Mouse (Mus musculus): ENCODE measurements around the gene Sec61a2.

Gene Sec61a2

DNA sequence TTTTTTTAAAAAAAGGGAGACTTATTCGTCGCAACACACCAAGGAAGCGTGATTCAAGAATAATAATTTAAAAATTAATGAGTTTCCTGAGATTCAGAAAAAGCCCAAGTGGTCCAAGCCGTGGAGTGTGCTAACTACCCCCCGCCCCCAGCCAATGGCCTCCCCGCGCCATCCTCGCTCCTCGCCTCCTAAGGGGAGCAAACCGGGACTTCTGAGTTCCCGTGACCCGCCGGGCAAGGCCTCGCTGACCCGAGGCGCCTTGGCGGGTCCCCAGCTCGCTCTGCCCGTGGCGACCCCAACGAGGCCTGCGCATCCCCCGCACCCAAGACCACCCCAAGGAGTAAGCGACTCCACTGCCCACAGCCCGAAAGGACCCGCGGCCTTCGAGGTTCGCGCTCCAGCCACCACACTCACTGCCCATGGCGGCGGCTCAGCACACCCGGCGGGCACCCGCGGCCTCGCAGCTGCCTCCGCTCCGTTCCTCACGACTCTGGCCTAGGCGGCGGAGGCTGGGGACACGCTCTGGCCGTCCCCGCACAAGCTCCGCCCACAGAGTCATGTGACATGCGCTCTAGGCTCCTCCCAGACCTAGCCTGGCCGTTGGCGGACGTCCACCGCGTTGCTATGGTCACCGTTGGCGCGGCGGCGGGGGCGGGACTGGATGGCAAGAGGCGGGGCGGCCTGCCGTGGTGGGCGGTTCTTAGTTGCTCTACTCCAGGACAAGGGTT lies at the start of gene Sec61a2:
TSS of gene Sec61a2 (minus strand) at position 590 of the 728 bp plus-strand sequence.
- peak; percentile 93 for DNase-seq (ENCODE audit: low read depth, low spot score)

DNA sequence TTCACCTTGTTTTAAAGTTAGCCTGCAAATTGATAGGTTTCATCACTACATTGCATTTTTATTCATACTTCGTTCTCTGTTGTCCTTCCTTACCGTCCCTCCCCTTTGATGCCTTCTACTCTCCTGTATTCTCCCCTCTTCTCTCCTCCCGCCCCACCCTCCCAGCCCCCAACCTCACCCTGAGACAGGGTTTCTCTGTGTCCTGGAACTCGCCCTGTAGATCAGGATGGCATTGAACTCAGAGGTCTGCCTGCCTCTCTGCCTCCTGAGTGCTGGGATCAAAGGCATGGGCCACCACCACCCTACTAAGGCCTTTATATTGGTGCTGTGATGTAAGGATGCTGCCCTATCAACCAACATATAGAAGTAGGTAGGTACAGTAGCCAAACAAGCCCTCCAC lies 47.8 kb upstream of the Sec61a2 start:
- no peak for DNase-seq (ENCODE audit: low read depth, low spot score)

GRCm38 (mm10) chr2:5942416-5943032 lies 47.3 kb upstream of the Sec61a2 start, which contains the start of gene Dhtkd1:
TSS of gene Dhtkd1 (minus strand) at chr2:5942792.
- peak; percentile 34 for DNase-seq (ENCODE audit: low read depth, low spot score)

- DNase-seq (ENCODE audit: low read depth, low spot score), result no peak
These were observed 46.7 kb upstream of the Sec61a2 start for GRCm38 (mm10) chr2:5941861-5942415.

DNA sequence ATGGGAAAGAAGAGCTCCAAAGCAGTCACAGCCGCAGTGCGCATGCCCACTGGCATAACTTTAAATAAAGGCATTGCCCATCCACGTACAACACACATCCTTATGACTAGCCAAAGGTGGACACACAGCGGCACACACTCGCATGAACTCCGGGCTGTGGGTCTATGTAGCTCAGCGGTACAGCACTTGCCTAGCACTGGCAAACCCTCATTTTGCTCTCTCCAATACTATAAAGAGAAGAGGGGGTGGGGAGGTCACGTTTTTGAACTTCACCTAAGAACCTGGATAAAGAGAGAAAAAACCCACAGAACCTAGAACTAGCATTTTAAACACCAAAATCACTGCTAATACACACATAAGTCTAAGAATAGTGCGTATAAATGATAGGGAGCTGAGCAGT lies 45.7 kb upstream of the Sec61a2 start:
- DNase-seq (ENCODE audit: low read depth, low spot score), result no peak

GRCm38 (mm10) chr2:5939911-5940310 lies 44.7 kb upstream of the Sec61a2 start:
- DNase-seq (ENCODE audit: low read depth, low spot score), result no peak

GRCm38 (mm10) chr2:5939319-5939718 lies 44.1 kb upstream of the Sec61a2 start:
- DNase-seq (ENCODE audit: low read depth, low spot score), result no peak

- no peak for DNase-seq (ENCODE audit: low read depth, low spot score)
These were observed 41.3 kb upstream of the Sec61a2 start for GRCm38 (mm10) chr2:5936550-5936949.

GRCm38 (mm10) chr2:5936068-5936467 lies 40.8 kb upstream of the Sec61a2 start:
- DNase-seq (ENCODE audit: low read depth, low spot score), result no peak

DNA sequence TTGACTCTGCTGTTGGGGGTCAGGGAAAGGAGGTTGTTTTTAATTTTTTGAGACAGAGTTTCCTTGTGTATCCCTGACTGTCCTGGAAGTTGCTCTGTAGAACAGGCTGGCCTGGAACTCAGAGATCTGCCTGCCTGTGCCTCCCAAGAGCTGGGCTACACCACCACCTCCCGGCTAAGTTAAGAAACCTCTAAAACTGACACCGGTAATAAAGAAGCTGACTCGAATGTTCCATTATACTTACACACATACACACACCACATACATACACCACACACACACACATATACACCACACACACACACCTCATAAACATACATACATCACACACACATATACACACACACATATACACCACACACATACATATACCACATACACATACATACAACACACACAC lies 39.7 kb upstream of the Sec61a2 start:
- DNase-seq (ENCODE audit: low read depth, low spot score), result no peak

GRCm38 (mm10) chr2:5931938-5932337 lies 36.7 kb upstream of the Sec61a2 start:
- DNase-seq (ENCODE audit: low read depth, low spot score), result no peak

GRCm38 (mm10) chr2:5930291-5931054 lies 35.2 kb upstream of the Sec61a2 start:
- DNase-seq (ENCODE audit: low read depth, low spot score), result no peak

GRCm38 (mm10) chr2:5929793-5930192 lies 34.6 kb upstream of the Sec61a2 start:
- no peak for DNase-seq (ENCODE audit: low read depth, low spot score)

GRCm38 (mm10) chr2:5927481-5927880 lies 32.2 kb upstream of the Sec61a2 start:
- no peak for DNase-seq (ENCODE audit: low read depth, low spot score)

DNA sequence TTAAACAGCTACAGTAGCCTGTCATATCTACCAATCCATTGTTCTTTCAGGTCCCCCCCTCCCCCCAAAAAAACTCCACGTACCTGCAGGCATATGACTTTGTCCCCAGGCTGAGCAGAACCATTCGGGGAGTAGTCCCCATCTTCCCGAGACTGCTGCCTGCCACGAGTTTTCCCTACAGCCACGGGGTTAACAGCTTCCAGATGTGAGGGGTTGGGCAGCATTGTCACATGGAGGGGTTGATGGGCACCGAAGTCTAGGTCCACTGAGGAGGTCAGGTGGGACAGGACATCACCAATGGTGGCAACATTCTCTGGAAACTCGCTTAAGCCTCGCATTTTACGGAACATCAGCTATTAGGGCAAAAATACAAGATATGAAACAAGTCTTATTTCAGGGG lies 28.6 kb upstream of the Sec61a2 start:
- no peak for DNase-seq (ENCODE audit: low read depth, low spot score)

DNA sequence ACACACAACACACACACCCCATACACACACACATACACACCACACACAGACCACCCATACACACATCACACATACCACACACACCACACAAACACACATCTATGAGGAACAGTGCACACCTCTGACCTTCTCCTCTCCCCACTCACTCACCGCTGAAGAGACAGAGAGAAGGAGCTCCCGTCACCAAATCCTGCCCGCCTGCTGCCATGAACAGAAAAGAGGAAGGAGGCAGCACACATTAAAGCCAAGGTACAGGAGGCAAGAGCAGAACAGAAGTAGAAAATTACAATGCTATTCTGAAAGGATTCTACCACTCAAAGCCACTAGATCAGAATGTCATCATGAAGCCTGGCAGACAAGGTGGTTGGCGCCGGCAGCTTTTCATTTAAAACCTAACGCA lies 27.6 kb upstream of the Sec61a2 start:
- no peak for DNase-seq (ENCODE audit: low read depth, low spot score)

DNA sequence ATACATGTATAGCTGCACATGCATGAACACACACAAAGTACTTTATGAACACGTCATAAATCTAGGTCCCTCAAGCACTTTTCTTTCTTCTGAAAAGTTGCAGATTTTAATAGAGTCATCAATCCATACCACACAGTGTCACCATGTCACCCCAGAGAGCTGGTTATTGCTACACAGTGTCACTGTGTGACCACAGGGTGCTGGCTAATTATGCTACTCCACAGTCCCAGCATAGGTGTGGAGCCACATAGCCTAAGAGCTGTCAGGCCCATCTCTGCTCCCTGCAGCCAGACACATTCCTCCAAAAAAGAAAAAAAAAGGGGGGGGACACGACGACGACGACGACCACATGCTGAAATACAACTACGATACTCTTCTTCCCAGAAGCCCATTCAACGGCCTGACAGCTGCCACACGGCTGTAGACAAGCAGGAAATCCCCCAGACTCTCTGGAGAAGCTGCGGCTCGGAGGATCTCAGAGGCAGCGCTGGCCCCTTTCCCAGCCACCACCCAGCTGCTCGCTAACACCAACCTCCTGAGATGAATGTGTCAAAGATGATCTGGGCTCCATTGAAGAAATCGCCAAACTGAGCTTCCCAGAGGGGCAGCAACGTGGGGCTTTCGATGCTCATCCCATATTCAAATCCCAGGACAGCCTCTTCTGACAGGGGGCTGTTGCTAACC lies 16.2 kb upstream of the Sec61a2 start:
- no peak for DNase-seq (ENCODE audit: low read depth, low spot score)

- no peak for DNase-seq (ENCODE audit: low read depth, low spot score)
These were observed 11.4 kb upstream of the Sec61a2 start for GRCm38 (mm10) chr2:5906625-5907024.

DNA sequence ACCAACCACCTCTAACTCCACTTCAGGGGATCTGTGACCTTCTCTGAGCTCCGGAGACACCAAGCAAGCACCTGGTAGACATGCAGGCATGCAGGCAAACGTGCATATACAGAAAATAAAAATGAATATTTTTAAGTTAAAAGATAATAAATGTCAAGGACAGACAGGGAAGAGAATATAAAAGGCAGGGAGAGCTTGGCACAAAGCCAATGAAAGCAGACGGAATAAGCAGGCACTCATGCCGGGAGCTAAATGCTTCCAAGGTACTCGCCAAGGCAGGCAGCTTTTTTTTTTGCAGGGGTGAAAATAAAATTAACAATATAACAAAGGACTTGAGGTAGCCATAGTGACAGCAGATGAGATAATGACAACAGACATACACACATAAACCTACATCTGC lies 10.9 kb upstream of the Sec61a2 start:
- DNase-seq (ENCODE audit: low read depth, low spot score), result peak; percentile 42

- DNase-seq (ENCODE audit: low read depth, low spot score), result no peak
These were observed 4.9 kb upstream of the Sec61a2 start for GRCm38 (mm10) chr2:5900145-5900544.

DNA sequence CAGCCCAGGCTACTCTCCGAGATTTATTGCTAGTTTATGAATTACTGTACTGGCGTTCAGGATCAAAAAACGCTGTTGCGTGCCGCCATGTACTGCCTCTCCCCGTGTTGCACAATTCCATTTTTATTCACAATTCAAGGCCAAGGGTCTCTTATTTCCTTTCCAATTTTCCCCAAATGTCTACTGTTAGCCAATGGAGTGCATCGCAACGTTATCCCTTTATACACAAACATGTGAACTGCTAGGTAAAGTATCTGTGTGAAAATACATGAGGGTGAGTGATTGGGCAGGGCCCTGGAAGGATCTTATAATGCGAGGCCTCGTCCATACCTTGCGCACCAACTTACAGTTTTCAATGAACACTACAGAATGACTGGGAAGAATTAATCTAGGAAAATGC lies 936 bp downstream of the Sec61a2 start:
- no peak for DNase-seq (ENCODE audit: low read depth, low spot score)

- DNase-seq (ENCODE audit: low read depth, low spot score), result peak; percentile 68
These were observed 5.8 kb downstream of the Sec61a2 start for GRCm38 (mm10) chr2:5889412-5889811.

All from telencephalon, adult 2 months (tissue).